In genomic region chr17:8385441-8385840, GRCm38 (mm10) we compare ENCODE assay signal across 20 mouse cellular contexts. TPM values are rescaled to one million over a fixed set of nuclear protein-coding genes. Genes with fewer than 3 reads are reported as not detected.
"Had no signal": no experiment of that assay in that cellular context is flagged by ENCODE, and none has a peak within 500 bp of the region (broad histone marks: within the 10 kb centered on the region; RNA-seq: fewer than 3 reads in every experiment).

No protein-coding gene starts in this region.

- H3K9me3 ChIP-seq: neural tube, embryonic 13.5 days; neural tube, embryonic 15.5 days; stomach, embryonic 15.5 days had no signal

- H3K4me1 ChIP-seq: stomach, embryonic 15.5 days had no signal

- H3K27ac ChIP-seq: neural tube, embryonic 13.5 days; neural tube, embryonic 15.5 days; stomach, embryonic 15.5 days; stomach, postnatal 0 days had no signal

- DNase-seq: retina, postnatal 1 day; right cerebral cortex, adult 18-20 months; right cerebral cortex, postnatal 14 days; right cerebral cortex, postnatal 25 days; right cerebral cortex, postnatal 4 days; spleen, adult 18-20 months; thymus, adult 18-20 months; thymus, adult 2 months; thymus, postnatal 14 days; thymus, postnatal 25 days; thymus, postnatal 36 days; thymus, postnatal 4 days had no signal

- H3K4me3 ChIP-seq: neural tube, embryonic 13.5 days; neural tube, embryonic 15.5 days; stomach, embryonic 15.5 days had no signal

- H3K36me3 ChIP-seq: neural tube, embryonic 13.5 days; neural tube, embryonic 15.5 days; stomach, embryonic 15.5 days had no signal

- H3K4me2 ChIP-seq: neural tube, embryonic 13.5 days; neural tube, embryonic 15.5 days; stomach, embryonic 15.5 days had no signal

- H3K9ac ChIP-seq: neural tube, embryonic 13.5 days; neural tube, embryonic 15.5 days; stomach, embryonic 15.5 days had no signal

RNA-seq across cellular contexts. Expression of gene T2, which starts 29.6 kb away (rescaled TPM):
- total RNA-seq: neutrophil, adult 5-6 weeks had no signal
- polyA plus RNA-seq: spleen, adult 2 months had no signal

RNA-seq across cellular contexts. Expression of gene T, which starts 48.8 kb away (rescaled TPM):
- total RNA-seq: neutrophil, adult 5-6 weeks had no signal
- polyA plus RNA-seq: small intestine, adult 2 months; spleen, adult 2 months; stomach, postnatal 0 days; urinary bladder, adult 2 months had no signal
